Mouse (Mus musculus) CD4-positive, CD25-positive, alpha-beta regulatory T cell, adult 9 weeks (primary cell): Measurements from ENCODE around the gene Mgam. TPM values are rescaled to one million over a fixed set of nuclear protein-coding genes. Genes with fewer than 3 reads are reported as not detected.

Experiments used
- polyA plus RNA-seq: library from polyadenylated mRNA; unstranded; fragments of 100-300 nt; shearing (Covaris generic); gene quantifications from one replicate; pipeline ENCODE4 v1.2.1, GENCODE M21; 2017

Mgam gene
- polyA plus RNA-seq = not detected

DNA sequence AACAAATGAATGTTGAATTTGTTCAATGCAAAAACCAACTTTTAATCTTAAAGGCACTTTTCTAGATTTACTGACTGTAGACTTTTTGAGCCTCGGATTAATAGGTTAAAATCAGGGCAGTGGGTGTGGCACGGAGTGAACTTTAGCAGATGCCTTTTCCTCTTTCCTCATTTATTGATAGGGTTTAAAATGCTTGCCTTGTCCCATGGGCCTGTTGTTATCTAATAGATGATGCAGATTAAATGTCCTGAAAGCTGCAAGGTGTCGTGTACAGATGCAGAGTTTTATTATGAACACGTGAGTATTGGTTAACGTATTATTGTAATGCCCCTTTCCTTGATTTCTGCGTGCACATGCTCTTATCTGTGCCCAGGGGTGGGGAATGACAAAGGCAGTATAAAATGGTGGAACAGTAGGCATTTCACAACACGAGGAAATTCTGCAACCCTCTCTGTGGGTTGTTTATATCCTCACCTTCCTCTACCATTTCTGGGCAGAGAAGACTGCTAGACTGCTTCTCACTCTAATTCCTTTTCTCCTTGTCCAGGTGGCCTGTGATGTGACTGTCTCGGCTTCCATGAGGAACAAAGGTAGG is at the start of gene Mgam:
Gene Mgam (plus strand): TSS at position 426 of the 595 bp plus-strand sequence.

GRCm38 (mm10) chr6:40585645-40586044 is 43.0 kb upstream of the Mgam start, which contains the start of gene Clec5a:
Gene Clec5a, minus strand, starts transcription at chr6:40585821.

GRCm38 (mm10) chr6:40613260-40613852 is 15.3 kb upstream of the Mgam start, which contains the start of gene Tas2r138:
Gene Tas2r138, minus strand, starts transcription at chr6:40613310.

Other genes starting within 250 kb of the Mgam start
- 5.1 TPM for gene E330009J07Rik, start 192.7 kb upstream of the Mgam start, polyA plus RNA-seq
- gene Wee2, start 189.7 kb upstream of the Mgam start, polyA plus RNA-seq = not detected
- 148 TPM for gene Ssbp1, start 157.5 kb upstream of the Mgam start, polyA plus RNA-seq
- gene Tas2r137, start 137.6 kb upstream of the Mgam start, polyA plus RNA-seq = not detected
- not detected for gene Tas2r108, start 135.3 kb upstream of the Mgam start, polyA plus RNA-seq
- not detected for gene Prss37, start 109.3 kb upstream of the Mgam start, polyA plus RNA-seq
- not detected for gene Olfr461, start 73.8 kb upstream of the Mgam start, polyA plus RNA-seq
- gene Olfr460, start 59.3 kb upstream of the Mgam start, polyA plus RNA-seq = not detected
- gene Clec5a, start 43.0 kb upstream of the Mgam start, polyA plus RNA-seq = 0.32 TPM
- gene Tas2r138, start 15.5 kb upstream of the Mgam start, polyA plus RNA-seq = not detected